Mouse (Mus musculus): ENCODE results near the gene Sorl1. TPM values are rescaled to one million over a fixed set of nuclear protein-coding genes. Genes with fewer than 3 reads are reported as not detected.
A peak's percentile ranks its signal among the peaks of the same experiment; 100 is the strongest.

The Sorl1 gene
- polyA plus RNA-seq, 1 experiment from 2014 or later: 18.8 TPM

GRCm38 (mm10) chr9:42019308-42020031 lies 104.6 kb downstream of the Sorl1 start:
- H3K4me3 ChIP-seq: no peak overlapping the region
- no peak overlapping the region for H3K27ac ChIP-seq (replicated peaks)
- WGBS: 70% methylated on average over 7 of the region's 7 CpGs
- H3K9ac ChIP-seq (replicated peaks): no peak overlapping the region
- no peak for ATAC-seq (replicated peaks)
- no peak overlapping the region for H3K4me2 ChIP-seq (replicated peaks)
- no peaks in the 10 kb centered on the region for H3K4me1 ChIP-seq
- H3K9me3 ChIP-seq: no peaks in the 10 kb centered on the region
- no peaks in the 10 kb centered on the region for H3K27me3 ChIP-seq
- peaks cover 37% of the 10 kb centered on the region for H3K36me3 ChIP-seq

GRCm38 (mm10) chr9:42008501-42008900 lies 115.6 kb downstream of the Sorl1 start:
- no peak overlapping the region for H3K4me2 ChIP-seq (replicated peaks)
- H3K4me1 ChIP-seq: no peaks in the 10 kb centered on the region
- H3K27me3 ChIP-seq: no peaks in the 10 kb centered on the region
- H3K4me3 ChIP-seq: no peak overlapping the region
- ATAC-seq (replicated peaks): no peak
- H3K27ac ChIP-seq (replicated peaks): no peak overlapping the region
- H3K9ac ChIP-seq (replicated peaks): no peak overlapping the region
- no peaks in the 10 kb centered on the region for H3K9me3 ChIP-seq
- WGBS: 91% methylated on average over 5 of the region's 5 CpGs
- no peaks in the 10 kb centered on the region for H3K36me3 ChIP-seq

GRCm38 (mm10) chr9:42005101-42005500 lies 119.0 kb downstream of the Sorl1 start:
- 75% methylated on average over 8 of the region's 8 CpGs for WGBS
- Histone ChIP-seq H3K27ac (replicated peaks) (no peak overlapping the region), H3K27me3 (no peaks in the 10 kb centered on the region), H3K9me3 (no peaks in the 10 kb centered on the region), H3K36me3 (no peaks in the 10 kb centered on the region), H3K4me3 (no peak overlapping the region), H3K9ac (replicated peaks) (no peak overlapping the region), H3K4me2 (replicated peaks) (no peak overlapping the region), H3K4me1 (peaks cover 1% of the 10 kb centered on the region)
- no peak for ATAC-seq (replicated peaks)

GRCm38 (mm10) chr9:42004140-42004539 lies 120.0 kb downstream of the Sorl1 start:
- Histone ChIP-seq H3K4me3 (no peak overlapping the region), H3K36me3 (no peaks in the 10 kb centered on the region), H3K4me1 (peaks cover 4% of the 10 kb centered on the region), H3K4me2 (replicated peaks) (no peak overlapping the region), H3K9me3 (no peaks in the 10 kb centered on the region), H3K27ac (replicated peaks) (no peak overlapping the region), H3K9ac (replicated peaks) (no peak overlapping the region), H3K27me3 (no peaks in the 10 kb centered on the region)
- WGBS: 88% methylated on average over 4 of the region's 4 CpGs
- ATAC-seq (replicated peaks): no peak

GRCm38 (mm10) chr9:41999498-42000473 lies 124.3 kb downstream of the Sorl1 start:
- H3K27ac ChIP-seq (replicated peaks): no peak overlapping the region
- H3K4me3 ChIP-seq: no peak overlapping the region
- no peak overlapping the region for H3K9ac ChIP-seq (replicated peaks)
- H3K27me3 ChIP-seq: no peaks in the 10 kb centered on the region
- peaks cover 4% of the 10 kb centered on the region for H3K4me1 ChIP-seq
- H3K9me3 ChIP-seq: no peaks in the 10 kb centered on the region
- H3K4me2 ChIP-seq (replicated peaks): no peak overlapping the region
- peaks cover 3% of the 10 kb centered on the region; the same call in 1 of the 2 replicates for H3K36me3 ChIP-seq
- 63% methylated on average over 12 of the region's 12 CpGs for WGBS
- peak; percentile 43 for ATAC-seq (replicated peaks)

GRCm38 (mm10) chr9:41995278-41995677 lies 128.8 kb downstream of the Sorl1 start:
- Histone ChIP-seq H3K9me3 (no peaks in the 10 kb centered on the region), H3K4me3 (no peak overlapping the region), H3K27me3 (no peaks in the 10 kb centered on the region), H3K9ac (replicated peaks) (no peak overlapping the region), H3K4me2 (replicated peaks) (no peak overlapping the region), H3K27ac (replicated peaks) (peak overlapping the region; percentile 11; the same call in 1 of the 2 replicates), H3K36me3 (peaks cover 7% of the 10 kb centered on the region; the same call in 1 of the 2 replicates), H3K4me1 (peaks cover 4% of the 10 kb centered on the region)
- WGBS: 32% methylated on average over 9 of the region's 9 CpGs
- no peak for ATAC-seq (replicated peaks)

- WGBS: 88% methylated on average over 5 of the region's 5 CpGs
- peaks cover 15% of the 10 kb centered on the region; the same call in 1 of the 2 replicates for H3K36me3 ChIP-seq
- ATAC-seq (replicated peaks): no peak
These were observed 130.3 kb downstream of the Sorl1 start for GRCm38 (mm10) chr9:41993821-41994220.

GRCm38 (mm10) chr9:41992841-41993240 lies 131.3 kb downstream of the Sorl1 start:
- H3K9me3 ChIP-seq: no peaks in the 10 kb centered on the region
- no peak overlapping the region for H3K4me2 ChIP-seq (replicated peaks)
- H3K9ac ChIP-seq (replicated peaks): no peak overlapping the region
- ATAC-seq (replicated peaks): no peak
- peaks cover 22% of the 10 kb centered on the region for H3K36me3 ChIP-seq
- no peak overlapping the region for H3K27ac ChIP-seq (replicated peaks)
- no peaks in the 10 kb centered on the region for H3K27me3 ChIP-seq
- no peak overlapping the region for H3K4me3 ChIP-seq
- 95% methylated on average over 5 of the region's 5 CpGs for WGBS
- no peaks in the 10 kb centered on the region for H3K4me1 ChIP-seq

More at GRCm38 (mm10) chr9:41993821-41994220, 130.3 kb downstream of the Sorl1 start:
- Histone ChIP-seq H3K4me1 (no peaks in the 10 kb centered on the region), H3K4me2 (replicated peaks) (no peak overlapping the region), H3K9me3 (no peaks in the 10 kb centered on the region), H3K9ac (replicated peaks) (no peak overlapping the region), H3K4me3 (no peak overlapping the region), H3K27ac (replicated peaks) (no peak overlapping the region), H3K27me3 (no peaks in the 10 kb centered on the region)

GRCm38 (mm10) chr9:41985636-41986035 lies 138.5 kb downstream of the Sorl1 start:
- 64% methylated on average over 5 of the region's 5 CpGs for WGBS
- ATAC-seq (replicated peaks): no peak
- Histone ChIP-seq H3K27ac (replicated peaks) (no peak overlapping the region), H3K27me3 (no peaks in the 10 kb centered on the region), H3K9ac (replicated peaks) (no peak overlapping the region), H3K4me2 (replicated peaks) (no peak overlapping the region), H3K36me3 (peaks cover 47% of the 10 kb centered on the region), H3K9me3 (no peaks in the 10 kb centered on the region), H3K4me3 (no peak overlapping the region), H3K4me1 (0 out of 2 replicates have a peak, but pooled peaks cover 2% of the 10 kb centered on the region)

GRCm38 (mm10) chr9:41985052-41985451 lies 139.0 kb downstream of the Sorl1 start:
- no peak overlapping the region for H3K4me2 ChIP-seq (replicated peaks)
- ATAC-seq (replicated peaks): no peak
- no peaks in the 10 kb centered on the region for H3K27me3 ChIP-seq
- WGBS: 62% methylated on average over 9 of the region's 9 CpGs
- H3K4me1 ChIP-seq: 0 out of 2 replicates have a peak, but pooled peaks cover 2% of the 10 kb centered on the region
- no peak overlapping the region for H3K9ac ChIP-seq (replicated peaks)
- H3K4me3 ChIP-seq: no peak overlapping the region
- H3K36me3 ChIP-seq: peaks cover 47% of the 10 kb centered on the region
- H3K9me3 ChIP-seq: no peaks in the 10 kb centered on the region
- no peak overlapping the region for H3K27ac ChIP-seq (replicated peaks)

- ATAC-seq (replicated peaks): no peak
- no peak overlapping the region for H3K27ac ChIP-seq (replicated peaks)
- WGBS: 92% methylated on average over 11 of the region's 11 CpGs
- H3K4me2 ChIP-seq (replicated peaks): no peak overlapping the region
- no peaks in the 10 kb centered on the region for H3K27me3 ChIP-seq
- no peak overlapping the region for H3K9ac ChIP-seq (replicated peaks)
- no peak overlapping the region for H3K4me3 ChIP-seq
- no peaks in the 10 kb centered on the region for H3K9me3 ChIP-seq
- 0 out of 2 replicates have a peak, but pooled peaks cover 2% of the 10 kb centered on the region for H3K4me1 ChIP-seq
- H3K36me3 ChIP-seq: peaks cover 42% of the 10 kb centered on the region
These were observed 139.8 kb downstream of the Sorl1 start for GRCm38 (mm10) chr9:41984306-41984705.

- WGBS: 93% methylated on average over 3 of the region's 3 CpGs
- peaks cover 42% of the 10 kb centered on the region for H3K36me3 ChIP-seq
- ATAC-seq (replicated peaks): no peak
These were observed 140.8 kb downstream of the Sorl1 start for GRCm38 (mm10) chr9:41983286-41983685.

More at GRCm38 (mm10) chr9:41983286-41983685, 140.8 kb downstream of the Sorl1 start:
- Histone ChIP-seq H3K4me3 (no peak overlapping the region), H3K4me2 (replicated peaks) (no peak overlapping the region), H3K27me3 (no peaks in the 10 kb centered on the region), H3K27ac (replicated peaks) (no peak overlapping the region), H3K4me1 (0 out of 2 replicates have a peak, but pooled peaks cover 2% of the 10 kb centered on the region), H3K9me3 (no peaks in the 10 kb centered on the region), H3K9ac (replicated peaks) (no peak overlapping the region)

Data from forebrain, embryonic 15.5 days (tissue).